Mouse (Mus musculus) hematopoietic stem cell, adult 5-6 weeks (primary cell): ENCODE measurements around the gene Mthfr. TPM values are rescaled to one million over a fixed set of nuclear protein-coding genes. Genes with fewer than 3 reads are reported as not detected.

ENCODE experiments used
- ATAC-seq, 2 experiments: fragments of 125-278 bp in 1 of 2; replicated peaks in 1 of 2; 2 replicates each; pipeline ENCODE4 v1.8.0; 2016 to 2017; ENCODE audit warnings: inconsistent platforms in 2 of 2, mild to moderate bottlenecking in 2 of 2, moderate number of reproducible peaks in 2 of 2, low read depth in 1 of 2, moderate TSS enrichment in 1 of 2; ENCODE audit not compliant: low FRiP score in 2 of 2, poor library complexity in 2 of 2, severe bottlenecking in 2 of 2, insufficient read depth in 1 of 2, low TSS enrichment in 1 of 2
- total RNA-seq: library from RNA; stranded (forward); fragments of 172-1452, 232-1000 nt; gene quantifications from 2 replicates; pipeline ENCODE4 v1.2.3, GENCODE M21; 2017

The Mthfr gene
- total RNA-seq, 1 experiment from 2014 or later = 4.1 TPM

GRCm38 (mm10) chr4:148081201-148081600, 42.3 kb downstream of the Mthfr start:
- no peak for ATAC-seq

- peak; percentile 19 to 38; a peak in 3 of 4 replicates for ATAC-seq
Measured at GRCm38 (mm10) chr4:148082257-148083044, 43.6 kb downstream of the Mthfr start.

GRCm38 (mm10) chr4:148083176-148083899, 44.5 kb downstream of the Mthfr start:
- peak; percentile 59 to 60 for ATAC-seq

- ATAC-seq = no peak
Measured at GRCm38 (mm10) chr4:148084261-148084714, 45.4 kb downstream of the Mthfr start.

- no peak for ATAC-seq
Measured at GRCm38 (mm10) chr4:148085131-148085906, 46.4 kb downstream of the Mthfr start.

GRCm38 (mm10) chr4:148085907-148086305, 47.0 kb downstream of the Mthfr start:
- ATAC-seq = no peak

- peak in 1 of 2 experiments; percentile 6; a peak in 1 of 4 replicates for ATAC-seq
Measured at GRCm38 (mm10) chr4:148087091-148087906, 48.4 kb downstream of the Mthfr start.

GRCm38 (mm10) chr4:148087907-148088527, 49.1 kb downstream of the Mthfr start, which contains the start of gene Agtrap:
Gene Agtrap (minus strand): TSS chr4:148088031.
- ATAC-seq = peak; percentile 63 to 81

GRCm38 (mm10) chr4:148089166-148089565, 50.3 kb downstream of the Mthfr start:
- ATAC-seq = no peak

- no peak for ATAC-seq
Measured at GRCm38 (mm10) chr4:148091181-148091580, 52.3 kb downstream of the Mthfr start.

GRCm38 (mm10) chr4:148092551-148093271, 53.8 kb downstream of the Mthfr start:
- no peak for ATAC-seq

- ATAC-seq = no peak
Measured at GRCm38 (mm10) chr4:148094161-148094560, 55.3 kb downstream of the Mthfr start.

GRCm38 (mm10) chr4:148095081-148095480, 56.2 kb downstream of the Mthfr start:
- no peak for ATAC-seq

- no peak for ATAC-seq
Measured at GRCm38 (mm10) chr4:148097936-148098335, 59.1 kb downstream of the Mthfr start.

GRCm38 (mm10) chr4:148098666-148099065, 59.8 kb downstream of the Mthfr start:
- no peak for ATAC-seq
